Mouse (Mus musculus) left cerebral cortex, postnatal 36 days (tissue): Measurements from ENCODE around the gene Ciita. TPM values are rescaled to one million over a fixed set of nuclear protein-coding genes. Genes with fewer than 3 reads are reported as not detected.

Experiments
- DNase-seq, 2 experiments: peaks; one replicate each; pipeline ENCODE4 v3.0.0; 2021 to 2022; ENCODE audit warnings: low spot score in 2 of 2, mixed read lengths in 1 of 2
- intact Hi-C: fragments of 180-260 bp; cut with DNase I; formaldehyde crosslinking; loops from one replicate; pipeline ENCODE4 v1.15.1; 2025
- total RNA-seq, 2 experiments: library from RNA; stranded (reverse); gene quantifications; 2 replicates each; pipeline ENCODE4 v1.2.3; 2021

Gene Ciita
- total RNA-seq, result under 1 TPM in 1 of 2 experiments, not detected in 1; 0.14 TPM

DNA sequence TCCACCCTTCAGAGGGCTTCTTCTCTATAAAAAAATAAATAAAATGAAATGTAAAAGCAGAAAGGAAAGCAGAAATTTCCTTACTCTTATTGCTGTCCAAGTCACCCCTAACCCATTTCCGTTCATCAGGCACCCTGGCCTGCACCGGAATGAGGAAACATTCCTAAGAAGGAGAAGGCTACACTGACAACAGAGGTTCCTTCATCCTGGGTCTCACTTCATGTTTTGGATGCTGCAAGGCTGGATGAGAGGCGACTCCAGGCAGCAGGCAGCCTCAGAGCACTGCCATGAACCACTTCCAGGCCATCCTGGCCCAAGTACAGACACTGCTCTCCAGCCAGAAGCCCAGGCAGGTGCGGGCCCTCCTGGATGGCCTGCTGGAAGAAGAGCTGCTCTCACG is at the start of gene Ciita:
Gene Ciita, plus strand, starts transcription at position 203 of the 400 bp plus-strand sequence.
- no peak for DNase-seq
- intact Hi-C loops, result no loop called here

DNA sequence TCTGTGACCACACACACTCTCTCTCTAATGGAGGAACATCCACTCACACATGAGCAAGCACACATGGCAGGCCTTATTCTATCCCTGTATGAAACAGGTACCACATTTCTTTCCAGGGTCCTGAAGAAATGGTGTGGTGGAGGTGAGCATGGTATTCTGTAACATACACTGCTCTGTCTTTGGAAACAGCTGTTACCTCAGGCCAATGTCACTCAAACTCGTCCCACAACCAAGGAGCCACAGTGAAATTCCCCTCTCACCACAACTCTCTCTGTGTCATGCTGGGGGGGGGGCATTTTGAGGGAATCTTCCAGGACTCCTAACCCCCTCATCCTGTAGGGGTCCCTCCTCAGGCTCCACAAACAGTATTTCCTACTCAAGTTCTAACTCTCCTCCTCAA is 47.9 kb upstream of the Ciita start:
- intact Hi-C loops, result no loop called here
- DNase-seq, result no peak

DNA sequence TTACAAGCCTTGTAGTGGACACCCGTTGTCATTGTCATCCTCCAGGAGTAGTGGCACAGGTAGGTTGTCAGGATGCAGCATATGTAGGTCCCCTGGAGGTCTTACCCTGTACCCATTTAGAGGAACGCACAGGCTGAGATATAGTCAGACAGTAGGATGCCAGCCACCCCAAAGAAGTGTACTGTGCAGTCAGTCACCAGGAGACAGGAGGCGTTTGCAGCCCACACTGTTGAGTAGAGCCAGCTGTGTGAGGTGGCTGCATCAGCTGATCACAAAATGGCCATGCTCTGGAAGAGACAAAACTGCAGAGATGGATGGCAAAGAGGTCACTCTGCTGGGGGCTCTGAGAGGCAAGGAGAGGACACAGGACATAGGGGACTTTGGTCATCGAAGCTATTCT is 47.5 kb upstream of the Ciita start:
- intact Hi-C loops, result no loop called here
- DNase-seq, result no peak

DNA sequence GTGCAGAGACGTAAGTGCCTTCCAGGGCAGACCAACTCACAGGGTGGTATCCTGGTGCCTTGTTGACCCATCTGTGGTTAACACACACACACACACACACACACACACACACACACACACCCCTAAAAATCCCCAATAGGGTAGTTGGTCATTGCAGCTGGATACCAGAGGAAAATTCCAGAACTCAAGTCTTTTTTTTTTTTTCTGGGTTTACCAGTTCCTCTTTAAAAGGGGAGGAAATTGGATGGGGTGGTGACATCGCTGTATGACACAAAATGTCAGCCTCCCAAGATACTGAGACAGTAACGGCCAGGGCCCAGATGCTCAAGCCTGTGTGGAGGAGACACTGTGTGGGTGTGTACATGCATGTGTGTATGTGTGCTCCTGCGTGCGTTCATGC is 46.5 kb upstream of the Ciita start:
- DNase-seq, result no peak

DNA sequence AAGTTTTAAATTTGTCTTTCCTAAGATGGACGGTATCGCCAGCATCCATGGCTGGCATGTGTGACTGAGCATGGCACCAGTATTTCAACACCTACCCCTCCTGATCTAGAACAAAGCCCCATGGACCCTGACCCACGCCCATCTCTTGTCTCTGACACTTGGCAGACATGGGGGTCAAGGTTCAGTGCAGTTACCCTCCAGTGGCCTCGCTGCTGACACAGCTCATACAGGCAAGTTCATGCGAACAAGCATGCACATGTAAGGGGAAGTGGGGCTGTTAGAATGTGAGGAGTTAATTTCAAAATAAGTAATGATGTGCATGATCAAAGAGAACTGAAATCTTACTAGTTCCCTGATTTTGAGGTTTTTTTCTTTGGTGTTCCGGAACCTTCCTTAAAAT is 43.7 kb upstream of the Ciita start:
- no peak for DNase-seq
- intact Hi-C loops, result no loop called here

More for the DNA sequence above, 46.5 kb upstream of the Ciita start:
- intact Hi-C loops, result no loop called here

DNA sequence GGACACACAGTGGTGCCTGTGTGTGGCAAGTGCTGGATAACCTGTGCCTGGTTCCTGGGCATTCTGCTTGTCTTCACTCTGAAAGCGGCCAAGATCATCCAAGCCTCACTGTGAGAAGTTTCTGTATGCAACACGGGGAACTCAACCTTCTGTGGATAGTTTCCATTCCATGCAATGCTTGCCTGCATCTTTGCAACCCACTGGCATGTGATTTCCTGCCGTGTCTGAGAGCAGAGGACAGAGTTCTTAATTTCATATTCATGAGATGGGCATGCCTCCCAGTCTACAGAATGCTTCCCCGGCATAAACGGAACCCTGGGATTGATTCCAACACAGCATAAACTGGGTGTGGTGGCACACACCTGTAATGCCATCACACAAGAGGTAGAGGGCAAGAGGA is 41.8 kb upstream of the Ciita start:
- intact Hi-C loops, result no loop called here
- DNase-seq, result no peak

DNA sequence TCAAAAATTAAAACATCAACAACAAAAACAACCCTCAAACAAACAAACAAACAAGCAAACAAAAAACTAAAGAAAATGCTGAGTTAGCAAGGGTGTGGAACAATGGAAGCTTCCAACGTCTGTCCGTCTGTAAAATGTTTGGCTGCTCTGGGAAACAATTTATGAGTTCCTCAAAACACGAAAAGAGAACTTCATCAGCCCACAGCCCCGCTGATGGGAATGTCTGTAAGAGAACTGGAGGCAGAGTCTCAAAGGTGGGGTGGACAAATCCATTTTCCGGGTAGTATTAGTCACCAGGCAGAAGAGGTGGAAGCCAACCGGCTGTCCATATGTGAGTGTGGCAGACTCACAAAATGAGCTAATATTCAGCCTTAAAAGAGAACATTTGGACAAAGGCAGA is 38.5 kb upstream of the Ciita start:
- no peak for DNase-seq
- intact Hi-C loops, result no loop called here

DNA sequence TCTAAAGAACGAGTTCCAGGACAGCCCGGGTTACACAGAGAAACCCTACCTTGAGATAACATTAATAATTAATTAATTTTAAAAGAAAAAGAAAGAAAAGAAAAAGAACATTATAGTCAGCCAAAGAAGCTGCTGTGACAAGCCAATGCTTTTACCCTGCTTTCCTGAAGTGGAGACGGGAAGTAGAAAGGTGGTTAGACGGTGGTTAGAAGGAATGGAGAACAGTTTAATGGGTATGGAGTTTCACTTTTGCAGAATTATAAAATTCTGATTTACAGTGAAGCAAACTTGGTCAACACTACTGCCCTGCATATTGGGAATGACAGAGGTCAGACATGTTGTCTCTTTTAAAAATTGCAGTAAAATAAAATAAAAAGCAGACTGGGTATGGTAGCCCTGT is 38.1 kb upstream of the Ciita start:
- DNase-seq, result no peak
- intact Hi-C loops, result no loop called here

DNA sequence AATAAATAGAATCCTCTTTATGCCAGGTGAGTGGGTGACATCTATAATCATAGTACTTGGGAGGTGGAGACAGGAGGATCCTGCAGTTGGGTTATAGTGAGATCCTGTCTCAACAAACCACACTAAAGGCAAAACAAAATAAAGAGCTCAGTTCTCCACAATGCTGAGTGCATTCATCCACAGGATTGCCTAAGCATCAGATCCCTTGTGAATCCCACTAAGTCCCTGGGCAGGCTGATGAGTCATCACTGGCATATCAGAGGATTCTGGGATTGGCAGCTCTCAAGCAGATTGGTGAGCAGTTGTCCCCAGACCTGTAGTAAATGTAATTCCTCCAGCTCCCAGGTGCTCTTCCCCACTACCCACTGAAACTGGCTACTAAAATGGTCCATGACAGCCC is 36.1 kb upstream of the Ciita start:
- intact Hi-C loops, result no loop called here
- no peak for DNase-seq

DNA sequence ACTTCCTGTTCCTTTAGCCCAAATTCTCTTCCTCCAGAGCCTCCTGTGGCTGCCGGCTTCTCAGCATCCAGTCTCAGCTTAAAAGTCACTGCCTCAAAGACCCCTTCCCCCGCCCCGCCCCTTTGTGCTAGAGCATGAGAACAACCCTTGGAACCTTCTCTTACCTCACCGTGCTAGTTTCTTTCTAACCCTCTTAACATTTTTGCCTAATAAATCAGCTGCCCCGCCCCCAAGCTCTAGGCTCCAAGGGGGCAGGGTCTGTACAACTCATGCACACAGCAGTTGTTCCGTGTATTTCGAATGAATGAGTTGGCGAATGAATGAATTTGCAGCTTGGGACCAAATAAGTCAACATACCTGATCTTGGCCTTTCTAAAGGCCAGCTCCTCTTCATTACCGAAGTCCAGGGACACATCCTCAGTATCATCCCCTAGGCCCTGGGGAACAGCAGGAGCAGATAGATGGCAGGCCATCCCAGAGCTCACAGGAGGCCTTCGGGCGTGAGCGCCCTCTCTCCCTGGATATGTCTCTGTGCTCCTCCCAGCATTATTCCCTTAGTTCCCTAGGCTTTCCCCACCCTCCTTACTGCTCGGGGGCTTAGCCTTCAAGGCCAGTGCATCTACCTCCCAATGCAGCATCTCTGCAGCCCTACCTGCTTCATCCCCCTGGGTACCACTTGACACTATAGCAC is 33.1 kb upstream of the Ciita start:
- intact Hi-C loops, result loop anchor here (5.0 kb wide), 1 partner anchor 76 kb away; no protein-coding TSS in a partner anchor
- DNase-seq, result no peak

DNA sequence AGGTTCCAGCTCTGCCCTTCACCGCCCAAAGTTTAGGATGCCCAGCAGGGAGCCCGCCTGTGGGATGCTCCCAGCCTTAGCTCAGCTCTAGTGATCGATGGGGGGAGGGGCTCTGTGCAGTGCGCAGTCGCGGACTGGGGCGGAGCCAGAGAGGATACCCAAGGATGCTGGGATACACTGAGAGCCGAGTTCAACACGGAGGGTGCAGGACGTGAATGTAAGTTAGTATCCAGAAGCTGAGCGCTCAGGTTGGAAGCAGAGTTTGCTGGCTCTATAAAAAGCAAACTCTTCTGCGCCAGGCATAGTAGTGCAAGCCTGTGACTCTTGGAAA is 32.6 kb upstream of the Ciita start, which contains the start of gene Tvp23a:
Gene Tvp23a, minus strand, starts transcription at position 99 of the 331 bp plus-strand sequence.
- intact Hi-C loops, result loop anchor here (5.0 kb wide), 1 partner anchor 75 kb away; no protein-coding TSS in a partner anchor
- DNase-seq, result peak; percentile 85 to 89

DNA sequence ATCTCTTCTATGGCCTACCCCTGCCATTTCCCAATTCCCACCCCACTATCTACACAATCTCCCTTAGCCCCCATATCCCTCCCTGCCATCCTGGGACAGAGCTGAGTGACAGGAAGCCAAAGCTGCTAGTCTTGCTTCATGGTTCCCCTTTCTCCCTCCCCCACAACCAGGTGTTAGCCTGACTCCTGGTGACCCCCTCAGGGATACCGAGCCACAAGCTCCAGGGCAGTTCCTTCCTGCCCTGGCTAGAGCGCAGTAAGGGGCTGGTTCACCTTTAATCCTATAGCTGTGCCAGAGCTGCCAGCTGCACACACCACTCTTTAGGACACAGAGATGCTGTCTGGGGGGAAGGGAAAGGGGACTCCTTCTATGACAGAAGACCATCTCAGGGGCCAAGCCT is 32.1 kb upstream of the Ciita start:
- intact Hi-C loops, result loop anchor here (5.0 kb wide), 1 partner anchor 75 kb away; no protein-coding TSS in a partner anchor
- no peak for DNase-seq

DNA sequence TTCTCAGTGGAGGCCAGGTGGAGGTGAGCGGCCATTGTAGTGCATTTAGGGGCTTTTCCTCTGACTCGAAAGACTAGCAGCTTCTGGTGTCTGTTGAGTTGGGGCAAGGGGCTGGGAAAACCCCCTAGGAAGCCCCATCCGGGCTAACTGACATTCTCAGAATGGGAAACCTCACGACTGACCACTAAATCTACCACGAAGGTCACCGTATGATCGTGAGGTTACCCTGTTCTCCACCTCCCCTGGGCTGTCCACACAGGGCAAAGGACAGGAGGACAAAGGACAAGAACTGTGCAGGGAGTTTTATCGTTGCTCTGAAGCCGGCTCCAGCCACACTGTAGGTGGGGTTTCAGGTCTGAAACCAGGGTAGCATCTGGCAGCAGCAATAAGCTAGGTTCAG is 30.9 kb upstream of the Ciita start:
- intact Hi-C loops, result loop anchor here (5.0 kb wide), 1 partner anchor 73 kb away; no protein-coding TSS in a partner anchor
- DNase-seq, result no peak

DNA sequence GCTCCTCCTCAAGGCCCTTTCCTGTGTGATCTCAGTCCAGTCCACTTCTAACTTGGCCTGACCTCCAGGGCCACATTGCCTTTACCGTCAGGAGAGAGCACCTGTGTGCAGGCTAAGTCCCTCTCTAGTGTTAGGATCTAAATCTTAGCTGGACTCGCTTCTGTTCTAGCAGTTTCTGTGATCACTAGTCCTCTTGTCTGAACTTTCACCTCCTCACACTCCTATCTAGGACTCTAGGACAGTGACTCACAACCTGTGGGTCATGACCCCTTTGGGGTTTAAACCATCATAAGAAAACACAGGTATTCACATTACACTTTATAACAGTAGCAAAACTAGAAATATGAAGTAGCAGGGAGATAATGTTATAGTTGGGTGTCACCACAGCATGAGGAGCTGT is 28.0 kb upstream of the Ciita start:
- intact Hi-C loops, result no loop called here
- DNase-seq, result no peak

DNA sequence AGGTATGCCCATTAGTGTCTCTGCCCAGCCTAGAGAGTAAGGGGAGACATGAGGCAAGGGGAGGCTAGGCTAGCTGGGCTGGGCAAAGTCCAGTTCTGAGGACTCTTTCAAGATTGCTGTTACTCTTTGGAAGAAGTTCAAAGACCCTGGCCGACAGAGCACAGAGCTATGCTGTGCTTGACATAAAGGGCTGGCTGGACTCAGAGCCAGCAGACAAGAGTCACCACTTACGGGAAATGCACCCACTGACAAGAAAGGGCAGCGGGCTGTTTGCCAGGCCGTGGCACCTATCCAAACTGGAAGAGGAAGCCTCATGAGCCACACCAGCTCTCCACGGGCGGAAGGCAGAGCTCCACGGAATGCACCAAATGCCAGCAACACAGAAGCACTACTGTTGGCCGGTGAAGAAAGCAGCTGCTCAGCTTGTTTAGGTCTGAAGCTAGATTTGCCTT is 27.4 kb upstream of the Ciita start:
- DNase-seq, result peak; percentile 54 to 58
- intact Hi-C loops, result no loop called here

DNA sequence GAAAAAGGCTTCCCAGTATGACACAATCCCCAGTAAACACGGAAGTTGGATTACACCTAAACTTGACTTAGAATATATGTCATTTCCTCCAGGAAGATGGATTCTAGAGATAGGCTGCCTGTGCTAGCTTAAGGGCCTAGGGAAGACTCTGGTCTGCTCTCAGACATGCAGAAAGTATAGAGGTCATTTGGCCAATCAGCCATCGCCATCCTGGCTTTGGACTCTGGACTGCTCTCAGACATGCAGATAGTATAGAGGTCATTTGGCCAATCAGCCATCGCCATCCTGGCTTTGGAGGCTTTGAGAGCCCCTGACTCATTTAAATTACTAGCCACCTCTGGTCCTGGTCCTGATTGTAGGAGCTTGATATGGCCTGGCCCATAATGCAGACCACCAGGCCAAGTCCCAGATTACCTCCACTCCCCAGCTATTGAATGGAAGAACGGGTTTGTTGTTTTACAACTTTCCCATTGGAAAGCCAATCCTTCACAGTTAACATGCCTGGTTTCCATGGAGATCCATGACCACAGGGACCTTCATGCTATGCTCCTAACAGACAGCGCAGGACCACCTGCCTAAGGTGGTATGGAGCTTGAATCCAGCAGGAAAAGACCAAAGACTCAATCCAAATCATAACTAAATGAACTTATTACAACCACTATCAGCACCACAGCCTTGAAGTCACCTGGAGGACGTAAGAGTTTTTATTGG is 25.8 kb upstream of the Ciita start:
- no peak for DNase-seq
- intact Hi-C loops, result no loop called here

DNA sequence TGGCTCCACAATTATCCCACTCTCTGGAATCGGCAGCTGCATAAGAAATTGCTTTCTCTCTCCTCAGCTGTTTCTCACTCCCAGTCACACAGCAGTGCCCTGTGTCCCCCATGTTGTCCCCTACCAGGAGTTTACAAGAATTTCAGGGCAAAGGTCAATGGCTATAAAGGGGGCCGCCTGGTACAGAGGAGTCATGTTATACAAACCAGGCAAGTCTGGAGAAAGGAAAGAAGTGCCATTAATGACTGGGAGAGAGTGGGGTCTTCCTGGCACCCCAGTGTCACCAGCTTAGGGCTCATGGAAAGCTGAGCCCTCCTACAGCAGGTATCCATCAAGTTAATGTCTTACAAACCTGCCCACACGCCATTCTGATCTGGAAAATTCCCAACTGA is 25.3 kb upstream of the Ciita start:
- DNase-seq, result no peak
- intact Hi-C loops, result no loop called here

DNA sequence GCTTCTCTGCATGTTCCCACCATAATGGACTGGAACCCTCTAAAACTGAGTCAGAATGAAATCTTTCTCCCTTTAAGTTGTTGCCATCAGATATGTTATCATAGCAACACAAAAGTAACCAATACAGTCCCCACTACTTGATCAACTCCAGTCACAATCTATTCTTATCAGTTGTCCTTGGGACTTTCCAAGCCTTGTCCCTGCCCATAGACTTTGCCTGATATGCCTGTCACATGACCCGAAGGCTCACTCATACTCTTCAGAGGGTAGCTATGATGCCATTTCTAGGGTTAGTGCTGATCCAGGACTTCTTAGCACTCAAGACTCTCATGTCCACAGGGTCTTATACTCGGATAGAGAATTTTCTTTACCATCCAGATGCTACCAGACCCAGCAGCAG is 19.7 kb upstream of the Ciita start:
- DNase-seq, result no peak
- intact Hi-C loops, result no loop called here

DNA sequence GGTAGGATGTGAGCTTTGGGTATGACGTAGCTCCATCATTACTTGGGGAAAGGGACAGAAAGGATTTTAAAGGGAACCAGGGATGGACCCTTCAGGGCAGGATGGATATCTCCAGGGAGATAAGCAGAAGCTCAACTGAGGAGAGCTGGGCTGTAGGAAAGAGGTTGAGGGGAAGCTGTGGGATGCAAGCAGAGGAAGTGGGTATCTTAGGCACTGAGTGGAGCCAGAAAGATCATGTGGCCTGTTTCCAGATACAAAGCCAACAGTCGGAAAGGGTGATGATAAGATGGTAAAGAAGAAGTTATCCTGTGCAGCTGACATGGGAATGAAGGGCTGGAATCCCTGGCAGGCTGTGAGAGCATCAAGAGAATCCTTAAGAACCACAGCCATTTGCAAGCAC is 18.7 kb upstream of the Ciita start:
- DNase-seq, result no peak
- intact Hi-C loops, result no loop called here

DNA sequence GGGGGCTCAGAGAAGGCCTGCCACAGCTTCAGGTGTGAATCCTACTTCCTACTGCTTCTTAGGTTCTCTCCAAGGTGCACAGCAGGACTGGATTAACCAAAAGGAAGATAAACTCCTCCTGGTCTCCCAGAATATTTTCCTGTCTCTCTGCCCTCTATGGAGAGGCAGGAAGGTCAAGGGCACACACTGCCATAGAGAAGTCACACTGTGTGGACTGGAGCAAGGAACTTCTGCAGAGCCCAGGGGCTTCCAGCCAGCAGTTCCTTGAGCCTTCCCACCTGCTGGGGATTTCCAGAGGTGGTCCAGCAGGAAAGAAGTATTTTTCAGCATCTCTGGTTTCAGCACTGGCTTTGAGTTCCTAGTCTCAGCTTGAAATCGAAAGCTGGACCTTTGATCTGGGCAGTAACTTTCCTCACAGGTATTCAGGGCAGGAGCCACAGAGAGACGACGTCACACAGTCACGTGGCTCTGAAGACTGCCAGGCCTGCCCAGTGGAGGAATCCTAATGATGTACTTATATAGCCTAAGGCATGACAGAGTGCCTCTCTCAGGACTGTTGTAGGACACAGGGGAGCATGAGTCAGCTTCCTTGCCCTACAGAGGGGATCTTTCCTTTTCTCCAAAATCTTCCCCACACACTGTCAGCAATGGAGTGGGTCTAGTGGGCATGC is 14.7 kb upstream of the Ciita start:
- intact Hi-C loops, result no loop called here
- DNase-seq, result no peak
